Mouse (Mus musculus) cerebellum, adult 2 months (tissue): Measurements from ENCODE around the gene Fip1l1.

Experiments
- CTCF ChIP-seq: fragments of 200-500 bp; IDR thresholded peaks from 2 replicates; pipeline ENCODE4 v1.5.1; 2011; ENCODE audit warnings: low read depth, mild to moderate bottlenecking, control low read depth, low read length, moderate library complexity, borderline replicate concordance; ENCODE audit not compliant: insufficient read depth
- POLR2A ChIP-seq: fragments of 200-500 bp; IDR thresholded peaks from 2 replicates; pipeline ENCODE4 v1.6.1; 2011; ENCODE audit warnings: low read length, control low read depth, borderline replicate concordance; ENCODE audit not compliant: insufficient read depth

GRCm38 (mm10) chr5:74612713-74613112 is 77.5 kb downstream of the Fip1l1 start:
- TF ChIP-seq CTCF (no peak), POLR2A (no peak)
